Mouse (Mus musculus) testis, adult 2 months (tissue): Measurements from ENCODE around the gene Ndrg4.

Experiments
- CTCF ChIP-seq: fragments of 200-500 bp; IDR thresholded peaks from 2 replicates; pipeline ENCODE4 v1.5.1; 2012; ENCODE audit warnings: low read depth, mild to moderate bottlenecking, inconsistent platforms, low read length, moderate library complexity; ENCODE audit not compliant: control insufficient read depth, insufficient read depth, insufficient replicate concordance
- POLR2A ChIP-seq: fragments of 200-500 bp; IDR thresholded peaks from 2 replicates; pipeline ENCODE4 v1.6.1; 2012; ENCODE audit warnings: low read depth, mild to moderate bottlenecking, inconsistent platforms, low read length, moderate library complexity; ENCODE audit not compliant: control insufficient read depth

- TF ChIP-seq CTCF (no peak), POLR2A (0 out of 2 replicates have a peak, but pooled peaks have one; percentile 53)
Observed at GRCm38 (mm10) chr8:95633262-95634062, 43.3 kb upstream of the Ndrg4 start, which contains the start of gene Gins3.
